Mouse (Mus musculus): ENCODE data around the gene Stab2.

GRCm38 (mm10) chr10:86972503-86972826 is 35.4 kb downstream of the Stab2 start:
- TF ChIP-seq CTCF (IDR thresholded peaks at IDR 0.05; ENCODE audit: low read depth, low read length): no peak
- no peak for TF ChIP-seq POLR2A (IDR thresholded peaks at IDR 0.05; ENCODE audit: borderline replicate concordance, low read depth, low read length)
